Mouse (Mus musculus) effector memory CD4-positive, alpha-beta T cell, adult 7 months (primary cell): ENCODE data around the gene Ccdc66. TPM values are rescaled to one million over a fixed set of nuclear protein-coding genes. Genes with fewer than 3 reads are reported as not detected.

Experiments
- polyA plus RNA-seq: library from polyadenylated mRNA; unstranded; fragments of 100-300 nt; shearing (Covaris generic); gene quantifications from one replicate; pipeline ENCODE4 v1.2.1, GENCODE M21; 2017

Gene Ccdc66
- polyA plus RNA-seq, result 8.1 TPM

DNA sequence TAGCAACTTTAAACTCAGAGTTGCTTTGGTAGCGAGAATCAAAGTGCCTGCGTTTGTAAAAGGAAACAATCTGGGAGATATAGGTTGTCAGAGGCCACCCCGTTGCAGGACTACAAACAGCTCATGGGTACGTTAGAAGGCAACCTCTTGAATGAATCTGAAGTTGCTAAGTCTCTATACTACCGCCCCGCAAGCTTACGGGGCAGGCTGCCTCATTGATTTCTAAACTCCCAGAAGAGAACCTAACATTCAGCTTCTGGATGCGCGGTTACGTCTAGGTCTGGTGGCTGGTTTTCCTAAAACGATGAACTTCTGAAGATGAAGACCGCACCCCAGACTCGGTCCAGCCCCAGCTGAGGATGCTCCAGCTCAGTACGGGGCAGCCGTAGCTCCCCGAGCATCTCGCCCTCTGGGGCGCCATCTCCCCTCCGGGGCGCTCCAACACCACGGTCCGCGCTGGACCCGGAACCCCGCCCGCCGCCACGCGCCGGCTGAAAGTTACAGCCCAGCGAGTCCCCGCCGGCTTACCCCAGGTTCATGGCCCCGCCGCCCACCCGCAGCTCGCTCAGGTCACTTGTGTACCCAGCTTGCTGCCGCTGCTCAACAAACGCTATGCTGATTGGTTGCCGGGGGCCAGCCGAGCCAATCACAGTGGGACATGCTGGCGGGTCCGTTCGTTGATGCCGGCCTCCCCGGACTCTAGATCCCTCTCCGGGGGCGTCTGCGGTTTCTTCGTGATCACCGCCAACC is at the start of gene Ccdc66:
TSS of gene Ccdc66 (minus strand) at position 567 of the 750 bp plus-strand sequence.

Other genes starting within 250 kb of the Ccdc66 start
- gene Fam208a, start 79.6 kb downstream of the Ccdc66 start, polyA plus RNA-seq, result 25.5 TPM
- 1.6 TPM for gene Erc2, start 114.0 kb upstream of the Ccdc66 start, polyA plus RNA-seq